Mouse (Mus musculus) CD4-positive, CD25-positive, alpha-beta regulatory T cell, adult 4 months (primary cell): ENCODE results near the gene Apol6. TPM values are rescaled to one million over a fixed set of nuclear protein-coding genes. Genes with fewer than 3 reads are reported as not detected.

ENCODE experiments used
- ATAC-seq: one replicate; pipeline ENCODE4 v1.8.0; 2017
- polyA plus RNA-seq, 2 experiments: library from polyadenylated mRNA; unstranded; fragments of 100-300 nt; shearing (Covaris generic); gene quantifications; one replicate each; pipeline ENCODE4 v1.2.1; 2017

Apol6 gene
- polyA plus RNA-seq, result not detected

DNA sequence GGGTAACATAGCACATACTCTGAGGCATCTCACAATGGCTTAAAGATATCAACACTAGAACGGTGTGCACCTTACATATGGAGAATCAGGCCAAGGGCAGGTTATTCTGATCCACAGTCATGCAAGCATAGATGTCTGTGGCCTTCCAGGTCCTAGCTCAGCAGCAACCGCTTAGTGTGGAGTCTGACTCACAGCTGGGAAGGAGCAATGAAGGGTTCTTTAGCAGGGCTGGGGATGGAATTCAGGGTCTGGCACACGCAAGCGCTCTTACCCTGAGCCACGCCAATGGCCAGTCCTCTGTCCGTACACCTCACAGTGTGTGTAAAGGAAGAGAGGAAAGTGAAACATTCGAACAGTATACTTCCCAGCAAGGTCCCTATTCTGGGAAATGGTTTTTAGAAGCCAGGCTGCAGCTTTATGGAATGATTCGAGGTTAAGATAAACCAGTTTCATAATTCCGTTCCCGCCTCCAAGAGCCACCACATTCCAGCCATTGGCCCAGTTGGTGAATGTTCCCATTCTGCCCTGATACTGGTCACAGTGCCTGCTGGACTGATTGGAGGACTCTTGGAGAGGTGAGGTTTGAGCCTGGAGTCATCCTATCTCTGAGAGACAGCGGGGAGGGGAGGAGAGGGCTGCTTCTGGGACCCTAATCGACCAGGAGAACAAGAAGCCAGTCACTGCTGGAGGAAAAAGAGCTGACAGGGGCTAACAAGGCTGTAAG lies at the start of gene Apol6:
TSS of gene Apol6 (plus strand) at position 133 of the 724 bp plus-strand sequence.
- no peak for ATAC-seq

DNA sequence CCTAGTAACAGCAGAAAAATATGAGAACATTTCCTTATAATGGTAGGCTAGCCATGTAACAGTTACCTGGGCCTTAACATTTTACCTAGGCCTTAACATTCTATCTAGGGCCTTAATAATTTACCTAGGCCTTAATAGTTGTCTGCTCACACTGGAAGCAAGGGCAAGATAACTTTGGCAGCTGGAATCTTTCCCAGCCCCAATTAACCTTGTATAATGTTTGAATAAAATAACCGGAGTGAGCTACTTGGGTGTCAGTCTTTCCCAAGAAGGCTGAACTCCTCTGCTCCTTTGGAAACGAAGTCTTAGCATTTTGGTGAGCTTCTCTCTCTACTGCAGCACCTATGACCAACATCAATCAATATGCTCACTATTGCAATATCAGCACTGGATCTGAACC lies 46.5 kb upstream of the Apol6 start:
- no peak for ATAC-seq

DNA sequence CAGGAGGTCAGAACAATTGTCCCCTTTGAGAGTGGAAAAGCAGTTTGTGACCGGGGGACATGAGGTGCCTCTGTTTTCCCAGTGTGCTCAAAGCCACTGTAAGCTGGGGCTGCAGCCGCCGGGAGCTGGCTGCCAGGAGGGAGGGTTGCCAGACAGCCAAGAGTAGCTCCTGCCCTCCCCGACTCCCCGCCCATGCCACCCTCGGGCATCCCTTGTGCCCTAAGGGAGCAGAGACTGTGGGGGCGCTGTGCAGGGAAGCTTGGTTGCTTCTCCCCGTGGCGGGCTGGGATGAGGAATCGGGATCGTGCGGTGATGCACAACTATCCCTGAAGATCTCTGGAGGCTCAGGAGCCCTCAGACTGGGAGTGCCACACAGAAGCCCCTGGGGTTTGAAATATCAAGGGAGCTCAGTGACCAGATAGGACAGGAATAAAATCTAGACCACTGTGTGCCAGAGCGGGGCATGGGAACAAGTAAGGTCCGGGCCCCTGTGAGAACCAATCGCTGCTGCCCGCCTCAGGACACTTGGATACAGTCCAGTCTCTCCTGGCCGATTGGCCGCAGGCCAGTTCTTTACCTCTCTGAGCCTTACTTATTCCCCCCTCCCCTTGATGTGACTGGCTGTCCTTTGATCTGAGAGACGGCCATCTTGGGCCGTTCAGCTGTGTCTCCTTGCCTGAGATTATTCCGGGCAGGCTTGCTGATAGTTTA lies 45.5 kb upstream of the Apol6 start:
- ATAC-seq, result no peak

DNA sequence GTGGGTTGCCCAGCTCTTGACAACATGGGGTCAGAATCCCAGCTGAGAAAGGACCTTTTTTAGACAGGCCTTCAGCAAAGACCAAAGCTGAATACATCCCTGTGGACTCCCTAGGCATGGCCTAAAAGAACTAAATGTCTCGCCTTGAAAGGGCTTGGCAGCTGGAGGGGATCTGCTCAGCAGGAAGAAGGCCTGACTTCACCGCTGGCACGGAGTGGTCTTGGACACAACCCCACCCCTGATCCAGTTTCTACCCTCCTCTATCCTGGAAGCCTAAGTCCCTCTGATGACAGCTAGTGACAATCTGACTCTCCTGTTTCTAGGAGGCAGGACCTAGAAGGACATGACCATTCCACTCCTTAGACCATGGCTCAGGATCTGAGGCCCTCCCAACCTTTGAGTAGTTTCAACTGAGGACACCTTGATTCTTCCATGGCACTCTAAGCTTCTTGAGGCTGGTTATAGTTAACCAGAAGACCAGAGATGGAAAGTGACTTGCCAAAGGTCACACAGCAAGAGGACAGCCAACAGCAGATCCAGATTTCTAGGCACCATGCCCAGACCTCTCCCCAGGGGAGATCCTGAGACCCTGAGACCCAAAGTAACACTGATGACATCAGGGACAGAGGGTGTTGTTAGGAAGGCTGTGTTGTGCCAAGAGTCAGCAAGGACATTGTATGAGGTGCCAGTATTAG lies 41.2 kb upstream of the Apol6 start:
- ATAC-seq, result no peak

DNA sequence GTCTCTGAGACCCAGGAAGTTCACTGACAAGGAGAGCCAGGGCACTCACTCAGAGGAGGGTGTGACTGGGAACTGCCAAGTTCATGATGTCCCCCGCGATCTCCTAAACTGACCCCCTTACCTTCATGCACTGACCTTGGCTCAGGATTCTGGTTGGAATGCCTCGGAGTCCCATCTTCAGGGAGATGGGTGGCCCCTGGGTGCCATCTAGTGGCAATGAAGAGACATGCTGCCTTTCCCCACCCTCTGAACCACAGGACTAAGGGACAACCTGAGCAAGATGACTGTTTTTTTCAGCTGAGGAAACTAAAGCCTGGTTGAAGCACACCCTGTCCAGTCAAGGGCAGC lies 40.7 kb upstream of the Apol6 start:
- no peak for ATAC-seq

DNA sequence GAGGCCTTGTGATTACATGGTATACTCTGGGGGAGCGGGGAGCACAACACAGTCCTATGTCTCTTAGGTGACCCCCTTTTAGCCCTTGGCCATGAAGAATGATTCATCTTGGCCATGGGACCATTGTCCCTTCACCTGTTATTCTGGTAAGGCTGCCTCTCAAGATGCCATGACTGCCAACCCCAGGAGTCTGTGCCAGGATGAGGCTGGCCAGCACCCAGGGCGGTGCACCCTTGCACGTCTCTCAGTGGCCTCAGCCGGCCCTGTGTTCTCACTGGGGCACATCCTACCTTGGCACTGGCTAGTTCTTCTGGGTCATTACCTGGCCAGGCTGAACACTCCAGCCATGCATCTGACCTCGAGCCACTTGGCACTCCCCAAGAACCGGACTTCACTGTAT lies 35.7 kb upstream of the Apol6 start:
- no peak for ATAC-seq

DNA sequence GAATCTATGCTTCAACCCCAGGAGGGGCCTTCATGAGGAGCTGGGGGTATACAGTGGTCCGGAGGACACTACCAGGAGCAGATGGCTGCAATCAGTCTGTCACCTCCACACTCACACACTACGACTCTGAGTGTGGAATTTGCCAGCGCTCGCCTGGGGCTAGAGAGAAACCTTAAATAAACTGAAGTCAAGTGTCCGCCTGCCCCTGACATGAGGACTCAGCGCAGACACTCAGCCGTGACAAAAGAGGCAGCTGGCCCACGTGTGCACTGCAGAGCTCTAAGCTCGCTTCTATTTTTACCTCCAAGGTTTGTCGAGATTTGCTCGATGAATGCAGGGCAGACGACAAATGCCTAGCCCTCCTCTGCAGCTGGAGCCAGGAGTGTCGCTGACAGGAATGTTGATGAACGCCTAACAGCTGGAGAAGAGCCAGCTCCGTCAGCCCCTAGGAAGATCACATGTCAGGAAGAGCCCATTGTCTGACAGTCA lies 30.7 kb upstream of the Apol6 start:
- no peak for ATAC-seq

DNA sequence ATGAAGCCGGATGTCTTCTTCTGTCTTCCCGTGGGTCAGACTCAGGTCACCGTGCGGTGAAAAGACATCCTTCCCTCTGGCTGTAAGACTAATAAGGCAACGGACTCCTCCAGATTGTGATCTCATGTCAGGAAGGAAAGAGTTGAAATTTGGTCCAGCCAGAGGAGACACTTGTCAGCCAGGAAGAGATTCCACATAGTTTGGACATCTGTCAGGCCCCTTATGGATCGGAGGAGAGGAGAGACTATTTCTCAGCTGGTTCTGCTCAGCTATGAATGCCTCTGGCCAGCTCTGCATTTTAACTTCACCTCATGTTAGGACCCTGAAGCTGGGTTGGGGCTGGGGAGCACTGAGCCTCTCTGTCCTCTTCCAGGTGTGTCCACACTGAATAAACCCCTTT lies 30.1 kb upstream of the Apol6 start:
- ATAC-seq, result no peak

DNA sequence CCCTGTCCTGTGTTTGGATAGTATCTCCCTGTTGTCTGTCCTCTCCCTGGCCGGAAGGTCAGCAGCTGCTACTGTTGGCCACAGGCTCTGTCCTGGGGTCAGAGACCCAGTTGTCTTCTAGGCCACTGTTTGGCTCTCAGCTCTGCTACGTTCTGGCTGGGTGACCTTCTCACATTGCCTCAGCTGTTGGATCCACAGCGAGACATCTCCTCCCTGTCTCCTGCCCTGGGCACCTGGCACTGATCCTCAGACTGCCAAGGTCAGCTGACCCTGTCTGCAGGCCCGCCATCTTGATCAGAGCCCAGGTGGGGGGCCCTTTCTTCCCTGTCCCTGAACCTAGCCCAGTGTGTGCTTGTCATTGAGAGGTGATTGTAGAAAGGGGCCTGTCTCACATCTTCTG lies 29.5 kb upstream of the Apol6 start:
- no peak for ATAC-seq

DNA sequence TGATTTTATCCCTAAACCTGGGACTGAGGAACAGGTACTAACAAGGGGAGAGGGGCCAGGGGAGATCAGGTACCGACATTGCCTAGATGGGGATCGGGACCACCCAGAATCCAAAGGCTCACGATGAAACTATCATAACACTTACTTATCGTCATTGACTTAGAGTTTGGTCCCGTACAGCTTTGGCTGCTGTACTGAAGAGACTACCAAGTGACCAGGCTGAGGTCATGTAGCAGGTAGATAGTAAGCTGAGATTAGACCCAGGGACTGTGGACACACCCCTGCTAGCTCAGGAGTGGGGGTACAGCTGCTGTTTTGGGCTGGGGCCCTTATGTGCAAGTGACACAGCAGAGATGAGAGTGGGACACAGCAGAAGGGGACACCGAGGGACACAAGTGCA lies 28.0 kb upstream of the Apol6 start:
- ATAC-seq, result no peak

DNA sequence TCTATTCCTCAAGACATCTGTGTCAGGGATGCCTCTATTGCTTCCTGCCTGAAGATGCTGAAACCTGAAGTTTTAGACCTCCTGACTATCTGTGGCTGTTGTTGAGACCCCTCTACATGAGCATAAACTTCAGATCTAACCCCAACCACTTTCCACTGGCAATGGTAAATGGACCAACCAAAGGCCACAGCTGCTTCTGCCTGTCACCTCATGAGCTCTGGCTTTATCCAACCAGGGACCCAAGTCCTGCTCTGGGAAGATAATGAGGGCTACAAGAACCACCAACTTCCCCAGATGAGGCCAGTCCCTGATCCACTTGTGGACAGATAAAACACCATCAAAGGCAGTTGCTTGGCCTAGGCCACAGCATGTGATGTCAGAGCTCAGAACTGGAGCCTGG lies 26.6 kb upstream of the Apol6 start:
- no peak for ATAC-seq

DNA sequence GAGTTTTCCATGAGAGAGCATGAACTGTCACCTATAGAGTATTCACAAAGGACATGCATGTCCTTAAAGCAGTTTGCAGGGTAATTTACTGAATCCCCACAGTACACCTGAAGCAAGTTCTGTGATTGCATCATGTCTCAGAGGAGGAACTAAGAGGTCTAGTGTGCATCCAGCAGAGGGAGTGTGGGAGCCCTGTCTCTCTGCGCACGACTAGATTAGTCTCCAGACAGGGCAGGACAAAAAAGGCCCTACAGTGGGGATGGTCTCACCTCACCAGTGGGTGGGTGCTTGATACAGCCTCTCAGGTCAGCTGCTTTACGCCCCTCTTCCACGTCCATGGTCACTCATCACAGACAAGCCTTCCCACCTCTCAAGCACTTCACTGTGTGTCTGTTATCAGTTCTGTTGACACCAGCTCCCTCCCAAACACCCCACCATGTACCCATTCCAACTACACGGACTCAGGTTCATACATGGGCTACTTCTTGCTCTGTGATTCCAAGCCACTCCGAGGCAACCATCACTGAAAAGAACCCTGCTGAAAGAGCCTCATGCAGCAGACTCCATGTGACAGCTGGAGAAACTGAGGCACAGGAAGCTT lies 25.7 kb upstream of the Apol6 start:
- ATAC-seq, result no peak

DNA sequence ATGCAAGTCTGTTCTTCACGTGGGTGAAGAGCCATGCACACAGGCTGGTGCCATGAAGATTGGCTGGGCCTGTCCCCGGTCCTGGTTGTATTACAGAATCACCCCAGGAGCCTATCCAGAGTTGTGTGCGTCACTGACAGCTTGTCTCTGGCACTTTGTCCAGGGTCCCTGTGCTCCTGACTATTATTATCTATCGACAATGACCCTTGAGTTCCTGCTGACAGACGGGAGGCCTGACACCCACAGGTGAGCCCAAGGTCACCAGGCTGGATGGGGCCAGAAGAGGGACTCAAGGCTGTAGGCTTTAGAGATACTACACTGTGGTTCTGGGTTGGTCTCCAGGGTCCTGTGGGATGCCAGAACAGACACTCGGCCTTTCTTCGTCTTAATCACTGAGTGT lies 25.0 kb upstream of the Apol6 start:
- ATAC-seq, result no peak

DNA sequence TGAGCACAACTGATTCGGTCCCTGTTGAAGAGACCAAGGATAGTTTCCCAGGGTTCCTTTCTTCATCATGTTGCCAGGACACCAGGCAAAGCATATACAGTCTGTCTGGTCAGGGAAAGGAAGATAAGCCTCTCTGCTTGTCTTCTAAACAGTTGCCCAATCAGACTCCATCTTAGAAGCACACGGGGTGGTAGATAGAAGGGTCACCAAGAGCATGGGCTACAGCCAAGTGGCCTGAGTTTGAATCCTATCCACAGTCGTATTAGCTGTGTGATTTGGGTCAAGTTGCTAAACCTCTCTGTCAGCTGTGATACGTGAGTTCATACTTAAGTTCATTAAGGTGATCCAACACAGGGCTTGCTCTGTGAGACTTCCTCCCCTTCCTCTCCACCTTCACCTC lies 24.4 kb upstream of the Apol6 start:
- ATAC-seq, result no peak

DNA sequence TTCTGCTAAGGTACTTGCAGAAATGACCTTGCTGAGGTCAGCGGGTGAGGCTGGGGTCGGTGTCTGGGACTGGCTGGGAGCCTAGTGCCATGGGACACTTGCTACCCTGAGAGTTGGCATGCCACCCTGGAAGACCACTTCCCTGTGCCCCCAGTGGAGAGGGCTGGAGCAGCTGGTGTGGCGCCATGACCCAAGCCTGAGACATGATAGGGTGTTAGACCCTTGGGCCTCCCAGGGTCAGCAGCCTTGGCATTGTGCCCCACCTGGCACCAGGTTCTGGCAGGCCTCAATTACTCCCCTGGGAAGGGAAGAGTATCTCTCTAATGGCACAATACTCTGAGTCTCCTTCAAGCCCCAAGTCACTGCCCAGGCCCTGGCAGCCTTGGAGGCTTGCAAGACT lies 23.5 kb upstream of the Apol6 start:
- no peak for ATAC-seq

DNA sequence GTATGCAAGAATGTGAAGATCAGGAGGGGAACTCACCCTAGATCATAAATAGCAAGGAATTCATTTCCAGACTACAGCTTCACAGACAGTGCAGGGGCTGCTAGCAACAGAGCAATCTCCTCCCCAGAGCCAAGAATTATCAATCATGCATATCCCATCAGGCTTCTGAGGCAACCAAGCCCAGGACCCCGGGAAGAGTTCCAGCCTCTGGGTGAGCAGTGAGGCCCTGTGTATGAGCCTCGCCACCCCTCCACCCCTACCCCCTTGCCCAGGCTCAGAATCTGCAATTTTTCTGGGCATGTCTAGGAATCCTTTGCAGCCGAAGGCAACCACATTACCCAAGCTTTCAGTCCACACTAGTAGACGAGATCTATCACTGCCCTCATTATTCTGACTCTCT lies 22.7 kb upstream of the Apol6 start:
- no peak for ATAC-seq

DNA sequence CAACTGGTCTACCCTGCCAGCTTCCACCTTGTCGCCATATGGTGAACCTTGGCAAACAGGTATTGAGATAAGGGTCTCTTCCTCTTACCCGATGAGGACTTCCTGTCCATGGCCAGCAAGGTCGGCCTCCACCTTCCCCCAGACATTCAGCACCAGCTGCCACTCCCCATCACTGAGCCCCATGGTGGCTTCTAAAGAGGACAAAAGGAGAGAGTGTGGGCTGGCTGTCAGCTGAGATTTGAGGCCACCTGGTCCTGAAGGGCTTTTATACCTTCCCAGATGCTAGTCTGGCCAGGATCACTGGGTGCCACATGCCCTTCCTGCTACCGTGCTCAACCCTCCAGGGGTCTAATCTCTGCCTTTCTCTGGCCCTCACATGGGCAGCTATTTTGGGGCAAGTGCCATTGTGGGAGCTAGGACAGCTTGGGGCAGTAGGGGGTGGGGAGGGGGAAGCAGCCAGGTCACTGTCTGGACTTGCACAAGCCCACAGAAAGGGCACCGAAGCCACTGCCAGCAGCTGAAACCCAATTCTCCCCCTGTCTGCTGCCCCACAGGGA lies 22.1 kb upstream of the Apol6 start:
- no peak for ATAC-seq

DNA sequence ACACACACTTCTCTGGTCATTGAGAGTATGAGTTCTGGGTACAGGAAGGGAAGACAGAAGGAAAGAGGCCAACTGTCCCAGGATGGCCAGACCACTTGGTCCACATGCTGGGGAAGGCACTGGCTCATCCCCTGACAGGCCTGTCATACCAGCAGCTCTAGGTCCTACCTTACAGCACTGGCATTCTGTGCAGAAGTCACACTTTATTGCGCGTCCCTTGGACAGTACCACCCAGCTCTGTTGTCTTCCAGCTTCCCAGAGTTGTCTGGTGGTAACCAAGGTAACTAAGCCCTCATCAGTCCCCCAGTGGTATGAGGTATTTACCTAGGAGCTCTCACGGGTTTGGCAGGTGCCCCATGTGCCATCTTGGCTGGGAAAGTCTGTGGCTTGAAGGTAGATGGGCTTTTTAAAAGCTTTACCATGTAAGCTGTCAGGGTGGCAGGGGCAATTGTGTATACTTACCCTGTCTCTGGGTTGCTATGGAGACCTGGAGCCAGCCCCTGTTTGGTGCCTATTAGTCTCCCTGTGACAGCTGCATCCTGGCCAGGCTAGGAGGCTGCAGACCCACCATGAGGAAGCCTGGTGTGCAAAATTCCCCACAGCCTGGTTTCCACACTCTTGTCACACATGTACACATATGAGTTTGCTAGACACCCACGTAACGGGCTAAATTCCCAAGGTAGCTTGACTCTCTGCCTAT lies 18.5 kb upstream of the Apol6 start:
- ATAC-seq, result no peak

DNA sequence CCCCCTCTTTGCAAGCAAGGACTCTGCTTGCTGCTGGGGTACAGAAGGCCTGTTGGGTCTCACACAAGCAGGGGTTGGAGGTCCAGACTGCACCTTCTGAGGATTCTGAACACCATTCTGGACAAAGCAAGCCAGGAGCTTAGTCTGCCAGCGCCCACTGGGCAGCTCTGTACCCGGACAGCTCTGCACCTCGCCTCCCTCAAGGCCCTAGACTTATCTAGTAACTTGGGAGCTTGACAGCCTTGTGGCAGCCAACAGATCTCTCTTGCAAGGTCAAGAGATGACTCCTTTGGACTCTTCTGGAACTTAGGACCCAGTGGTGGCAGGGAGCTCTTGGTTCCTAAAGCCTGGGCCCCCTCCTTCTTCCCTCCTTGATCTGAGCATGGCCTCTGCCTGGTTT lies 17.4 kb upstream of the Apol6 start:
- no peak for ATAC-seq

DNA sequence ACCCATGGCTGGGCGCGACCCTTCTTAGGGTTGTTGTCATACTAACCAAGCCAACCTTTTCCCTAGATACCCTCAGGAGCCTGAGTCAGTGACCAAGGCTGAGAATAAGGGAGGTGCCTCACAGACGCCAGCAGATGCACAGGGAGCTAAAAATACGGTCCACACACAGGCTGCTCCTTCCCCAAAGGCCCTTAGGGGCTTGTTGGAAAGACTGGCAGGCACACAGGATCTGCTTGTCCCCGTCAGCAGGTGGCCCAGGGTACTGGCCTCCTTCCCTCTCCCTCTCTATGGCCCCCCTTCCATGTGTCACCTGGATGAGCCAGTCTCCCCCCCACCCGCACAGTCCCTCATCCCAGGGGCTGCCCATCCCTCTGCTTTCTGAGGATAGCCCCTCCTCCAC lies 16.9 kb upstream of the Apol6 start:
- ATAC-seq, result no peak

DNA sequence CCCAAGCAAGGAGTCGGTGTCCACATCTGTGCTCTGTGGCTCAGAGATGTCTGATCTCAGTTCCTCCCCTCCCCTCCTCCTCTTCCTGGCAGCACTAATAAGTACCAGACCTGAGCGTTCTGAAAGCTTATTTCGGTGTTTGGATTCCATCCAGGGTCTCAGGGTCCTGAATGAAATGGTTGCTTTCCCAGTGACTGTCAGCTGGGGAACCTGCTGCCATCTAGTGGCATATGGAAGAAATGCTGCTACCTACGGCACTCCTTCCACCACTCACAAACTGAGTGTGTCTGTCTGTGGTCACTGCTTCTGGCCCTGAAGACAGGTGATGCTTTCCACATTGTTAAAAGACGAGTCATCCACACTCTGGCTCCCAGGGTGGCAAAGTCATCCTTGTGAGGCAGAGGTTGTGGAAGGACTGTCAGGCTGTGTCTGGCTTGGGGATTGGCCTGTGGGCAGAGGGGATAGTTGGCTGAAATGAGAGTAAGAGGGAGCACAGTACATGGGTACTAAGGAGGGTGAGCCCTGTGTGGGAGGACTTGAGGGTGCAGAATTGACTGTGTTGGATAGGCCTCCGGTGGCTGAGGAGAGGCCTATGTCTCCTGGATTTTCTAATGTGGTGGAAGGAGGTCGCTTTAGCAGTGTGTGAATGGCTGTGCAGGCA lies 15.1 kb upstream of the Apol6 start:
- no peak for ATAC-seq

DNA sequence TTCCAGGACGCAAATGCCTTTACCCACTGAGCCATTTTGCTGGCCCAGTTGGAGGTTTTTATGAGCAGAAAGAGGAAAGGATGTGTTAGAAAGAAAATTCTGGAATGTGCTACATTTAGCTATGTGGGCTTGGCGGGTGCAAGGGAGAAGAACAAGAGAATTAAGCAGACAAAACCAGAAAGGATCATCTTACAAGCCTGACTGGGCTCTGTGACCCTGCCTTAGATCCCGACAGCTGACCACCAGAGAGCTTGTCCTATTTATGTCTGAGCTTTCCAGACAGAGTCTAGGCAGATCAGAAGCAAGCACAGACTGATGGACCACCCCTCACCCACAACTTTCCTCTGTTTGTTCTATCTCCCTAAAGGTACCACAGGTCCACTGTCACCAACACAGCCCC lies 13.3 kb upstream of the Apol6 start:
- no peak for ATAC-seq
